Mouse (Mus musculus) left cerebral cortex, adult 18-20 months (tissue): ENCODE results near the gene Morn4. TPM values are rescaled to one million over a fixed set of nuclear protein-coding genes. Genes with fewer than 3 reads are reported as not detected.
A peak's percentile ranks its signal among the peaks of the same experiment; 100 is the strongest.
"Not testable (repeated sequence)": the region's sequence is repeated elsewhere in the genome, so short reads cannot be mapped to it uniquely, and the experiment has no call there.

Experiments used
- DNase-seq, 2 experiments: peaks; one replicate each; pipeline ENCODE4 v3.0.0; 2021 to 2022; ENCODE audit warnings: low spot score in 2 of 2, mixed read lengths in 1 of 2
- total RNA-seq, 2 experiments: library from RNA; stranded (reverse); gene quantifications; 2 replicates each; pipeline ENCODE4 v1.2.3; 2021

The Morn4 gene
- total RNA-seq, 2 experiments from 2014 or later = 66.2 to 67.8 TPM

- peak; percentile 28 to 47 for DNase-seq
These were observed 3.1 kb upstream of the Morn4 start for GRCm38 (mm10) chr19:42089103-42089747.

DNA sequence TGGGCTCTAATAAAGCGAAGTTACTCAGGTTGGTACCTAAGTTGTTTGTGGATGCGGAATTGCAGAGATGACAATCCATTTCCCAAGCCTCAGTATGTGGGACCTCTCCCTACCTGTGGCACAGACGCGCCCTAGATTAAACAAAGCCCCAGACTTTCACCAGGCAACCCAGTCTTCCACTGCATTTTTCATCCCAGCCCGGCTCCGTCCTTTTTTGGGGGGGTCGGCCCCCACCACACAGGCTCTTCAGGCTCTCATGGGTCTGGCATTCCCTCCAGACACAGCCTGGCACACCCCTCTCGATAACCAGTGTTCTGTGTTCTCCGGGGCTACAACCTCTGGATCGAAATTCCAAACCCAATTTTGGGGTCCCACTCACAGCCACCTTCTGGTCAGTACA, 467 bp downstream of the Morn4 start:
- DNase-seq = no peak

DNA sequence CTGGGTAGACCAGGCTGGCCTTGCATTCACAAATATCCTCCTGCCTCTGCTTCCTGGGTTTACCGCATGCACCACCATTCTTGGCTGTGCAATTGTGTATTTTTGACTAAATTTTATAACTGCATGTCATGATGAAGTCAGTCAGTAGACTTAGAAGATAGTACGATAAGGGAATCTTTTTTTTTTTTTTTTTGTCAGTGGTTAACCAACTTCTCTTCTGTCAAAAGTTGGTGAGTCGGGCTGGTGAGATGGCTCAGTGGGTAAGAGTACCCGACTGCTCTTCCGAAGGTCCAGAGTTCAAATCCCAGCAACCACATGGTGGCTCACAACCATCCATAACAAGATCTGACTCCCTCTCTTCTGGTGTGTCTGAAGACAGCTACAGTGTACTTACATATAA, 4.5 kb downstream of the Morn4 start:
- not testable (repeated sequence) for DNase-seq

DNA sequence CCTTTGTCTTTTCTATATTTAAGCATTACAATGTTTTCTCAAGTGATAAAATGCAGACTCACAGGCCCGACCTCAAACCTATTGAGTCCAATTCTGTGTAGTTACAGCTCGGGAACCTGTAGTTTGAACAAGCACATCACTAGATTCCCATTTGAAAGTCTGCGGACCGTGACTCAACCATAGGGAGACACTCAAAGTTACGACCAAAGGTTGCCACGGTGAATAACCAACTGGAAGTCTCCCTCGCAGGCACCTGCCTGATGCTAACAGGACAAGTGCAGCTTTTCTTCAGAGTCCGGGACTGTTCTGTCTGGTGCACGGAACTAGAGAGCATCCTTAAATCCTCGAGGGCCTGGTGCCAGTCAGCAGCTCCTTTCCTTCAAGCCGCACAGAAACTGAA, 5.7 kb downstream of the Morn4 start:
- DNase-seq = no peak

DNA sequence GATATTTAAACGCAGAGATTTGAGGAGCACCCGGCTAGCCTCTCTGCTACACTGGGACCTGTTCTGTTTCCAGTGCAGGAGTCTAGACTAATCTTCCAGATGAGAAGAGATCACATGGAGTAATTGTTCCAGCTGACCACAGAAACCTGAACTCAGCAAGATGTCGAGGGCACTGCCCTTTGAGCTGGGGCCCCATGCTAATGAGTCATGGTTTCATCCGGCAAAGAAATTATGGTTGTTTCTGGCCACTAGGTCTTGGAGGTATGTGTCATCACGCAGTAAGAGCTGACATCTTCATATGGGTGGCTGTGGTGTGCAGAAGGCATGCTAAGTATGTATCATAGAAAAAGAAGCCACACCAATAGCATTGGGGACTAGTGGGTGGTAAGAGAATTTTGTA, 6.2 kb downstream of the Morn4 start:
- no peak for DNase-seq

DNA sequence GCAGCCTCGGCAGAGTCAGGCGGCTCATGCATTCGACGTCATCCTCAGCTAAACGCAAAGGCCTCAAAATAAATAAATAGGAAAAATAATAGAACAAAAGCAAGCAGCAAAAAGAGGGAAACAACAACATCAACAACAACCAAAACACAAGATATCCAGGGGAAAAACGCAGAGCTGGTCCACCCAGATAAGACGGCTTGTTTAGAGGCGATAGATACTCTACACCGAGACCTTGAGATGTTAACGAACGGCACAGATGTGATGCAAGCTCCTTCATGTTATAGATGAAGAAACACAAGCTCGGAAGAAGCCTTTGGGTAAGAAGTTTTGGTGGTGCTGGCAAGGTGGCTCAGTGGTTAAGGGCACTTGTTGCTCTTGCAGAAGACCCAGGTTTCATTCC, 7.2 kb downstream of the Morn4 start:
- DNase-seq = no peak

DNA sequence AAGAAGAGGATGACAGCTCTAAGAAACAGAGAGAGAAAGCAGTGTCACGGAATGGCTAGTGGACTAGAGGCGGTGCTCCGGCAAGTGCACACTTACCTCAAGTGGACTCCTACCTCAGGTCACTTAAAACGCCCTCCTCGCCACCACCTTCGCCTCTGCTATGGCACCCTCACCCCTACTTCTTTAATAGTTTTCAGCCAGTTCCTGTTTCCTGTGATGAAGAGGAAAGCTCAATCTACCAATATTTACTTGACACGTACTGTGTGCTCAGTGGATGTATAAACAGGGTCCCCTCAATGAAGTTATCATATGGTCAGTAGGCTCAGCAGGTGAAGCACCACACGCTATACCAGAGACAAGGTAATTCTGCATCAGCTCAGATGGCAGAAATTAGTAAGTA, 7.6 kb downstream of the Morn4 start:
- DNase-seq = no peak

- no peak for DNase-seq
These were observed 10.2 kb downstream of the Morn4 start for GRCm38 (mm10) chr19:42075992-42076391.

DNA sequence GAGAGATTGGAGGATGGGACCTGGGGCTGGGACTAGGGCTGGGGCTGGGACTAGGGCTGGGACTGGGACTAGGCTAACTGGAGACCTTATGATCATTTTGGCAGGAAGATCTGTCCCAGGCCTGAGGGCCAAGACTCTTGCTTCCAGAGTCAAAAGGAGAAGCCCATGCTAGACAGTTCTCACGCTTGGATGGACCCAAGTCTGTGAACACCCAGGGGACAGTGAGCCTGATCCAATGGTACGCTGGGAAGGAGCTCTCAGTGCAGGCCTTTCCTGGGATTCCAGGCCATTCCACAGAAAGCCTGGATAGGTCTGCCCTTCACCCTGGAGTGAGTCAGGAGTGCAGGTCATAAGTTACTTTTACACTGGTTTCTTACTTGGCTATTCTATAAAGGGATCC, 11.1 kb downstream of the Morn4 start:
- no peak for DNase-seq

- DNase-seq = no peak
These were observed 13.4 kb downstream of the Morn4 start for GRCm38 (mm10) chr19:42072802-42073201.

DNA sequence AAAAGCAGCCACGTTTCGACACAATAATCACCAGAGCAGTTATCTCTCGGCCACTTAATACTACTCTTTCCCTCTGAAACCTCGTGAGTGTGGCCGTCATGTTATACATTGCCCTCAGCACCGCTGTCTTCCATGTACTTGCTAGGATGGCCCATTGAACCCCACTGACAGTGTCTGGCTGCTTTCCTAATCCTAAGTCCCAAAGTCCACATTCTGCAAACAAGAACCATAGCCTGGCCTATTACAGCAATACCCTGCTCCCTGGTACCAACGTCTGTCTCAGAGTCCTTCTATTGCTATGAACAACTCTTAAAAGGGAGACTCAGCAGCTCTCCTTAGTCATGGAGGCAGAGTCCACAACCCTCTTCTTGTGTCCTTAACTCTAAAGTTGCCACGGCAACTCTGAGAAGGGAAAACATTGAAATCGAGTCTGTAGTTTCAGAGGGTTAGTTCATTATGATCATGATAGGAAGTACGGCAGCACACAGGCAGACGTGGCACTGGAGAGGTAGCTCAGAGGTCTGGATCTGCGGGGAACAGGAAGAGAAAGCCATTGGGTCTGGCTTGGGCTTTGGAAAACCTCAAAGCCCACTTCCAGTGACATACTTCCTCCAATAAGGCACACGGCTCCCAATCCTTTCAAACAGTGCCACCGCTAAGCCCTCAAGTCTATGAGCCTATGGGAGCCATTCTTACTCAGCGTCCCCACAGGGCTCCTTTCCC, 14.1 kb downstream of the Morn4 start:
- DNase-seq = no peak

- DNase-seq = no peak
These were observed 14.9 kb downstream of the Morn4 start for GRCm38 (mm10) chr19:42071221-42071620.

GRCm38 (mm10) chr19:42069241-42069525, 17.0 kb downstream of the Morn4 start:
- peak in 1 of 2 experiments; percentile 8 for DNase-seq

DNA sequence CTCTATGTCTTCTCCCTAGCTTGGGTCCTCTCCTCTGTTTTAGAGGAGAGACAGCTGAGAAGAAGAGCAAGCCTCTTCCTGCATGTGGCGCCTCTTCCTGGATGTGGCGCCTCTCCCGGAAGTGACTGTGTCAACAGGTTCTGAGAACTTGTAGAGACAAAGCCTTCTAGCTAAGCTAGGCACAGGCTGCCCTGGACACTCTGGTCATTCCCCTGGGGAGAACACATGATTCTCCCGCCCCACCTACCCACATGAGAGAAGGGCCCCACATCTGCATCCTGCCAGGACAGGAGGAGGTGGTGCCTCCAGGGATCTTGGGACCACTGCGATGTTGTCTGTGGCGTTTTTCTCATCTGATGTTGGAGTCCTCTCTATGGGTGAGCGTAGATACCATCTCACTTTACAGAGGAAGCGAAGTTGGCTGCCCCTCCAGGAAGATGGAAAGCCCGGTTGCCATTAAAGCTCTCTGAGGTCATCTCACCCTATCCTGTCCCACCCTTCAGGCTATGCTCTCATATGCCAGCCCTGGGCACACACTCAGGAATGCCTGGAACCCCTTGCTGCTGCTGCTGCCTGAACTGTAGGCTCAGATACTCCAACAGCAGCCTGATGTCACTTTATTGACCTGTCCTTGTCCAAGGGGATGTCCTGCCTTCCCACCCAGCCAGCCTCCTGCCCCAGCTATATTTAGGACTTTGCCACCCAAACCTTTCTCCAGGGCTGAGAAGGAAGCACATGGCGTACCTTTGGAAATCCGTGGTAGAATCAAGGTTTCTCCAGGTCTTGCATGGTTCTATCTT, 17.5 kb downstream of the Morn4 start:
- DNase-seq = no peak

- no peak for DNase-seq
These were observed 24.7 kb downstream of the Morn4 start for GRCm38 (mm10) chr19:42061443-42061842.

DNA sequence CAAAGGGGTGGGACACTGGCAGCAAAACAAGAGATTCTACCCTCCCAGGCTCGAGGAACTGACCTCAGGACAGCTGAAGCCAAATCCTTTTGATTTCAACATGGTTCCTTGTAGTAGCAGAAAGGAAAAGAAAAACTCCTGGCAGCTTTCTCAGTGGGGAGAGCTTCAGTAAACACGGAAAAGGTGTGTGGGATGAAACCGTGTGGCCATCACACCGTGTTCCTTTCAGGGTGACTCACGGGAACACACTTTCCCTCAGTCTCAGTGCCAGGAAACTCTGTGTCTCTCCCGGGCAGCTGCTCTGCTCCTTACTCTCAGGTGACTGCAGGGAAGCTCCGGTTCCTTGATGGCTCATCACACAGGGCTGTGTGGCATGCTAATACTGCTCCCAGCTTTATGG, 27.7 kb downstream of the Morn4 start:
- DNase-seq = peak in 1 of 2 experiments; percentile 22

DNA sequence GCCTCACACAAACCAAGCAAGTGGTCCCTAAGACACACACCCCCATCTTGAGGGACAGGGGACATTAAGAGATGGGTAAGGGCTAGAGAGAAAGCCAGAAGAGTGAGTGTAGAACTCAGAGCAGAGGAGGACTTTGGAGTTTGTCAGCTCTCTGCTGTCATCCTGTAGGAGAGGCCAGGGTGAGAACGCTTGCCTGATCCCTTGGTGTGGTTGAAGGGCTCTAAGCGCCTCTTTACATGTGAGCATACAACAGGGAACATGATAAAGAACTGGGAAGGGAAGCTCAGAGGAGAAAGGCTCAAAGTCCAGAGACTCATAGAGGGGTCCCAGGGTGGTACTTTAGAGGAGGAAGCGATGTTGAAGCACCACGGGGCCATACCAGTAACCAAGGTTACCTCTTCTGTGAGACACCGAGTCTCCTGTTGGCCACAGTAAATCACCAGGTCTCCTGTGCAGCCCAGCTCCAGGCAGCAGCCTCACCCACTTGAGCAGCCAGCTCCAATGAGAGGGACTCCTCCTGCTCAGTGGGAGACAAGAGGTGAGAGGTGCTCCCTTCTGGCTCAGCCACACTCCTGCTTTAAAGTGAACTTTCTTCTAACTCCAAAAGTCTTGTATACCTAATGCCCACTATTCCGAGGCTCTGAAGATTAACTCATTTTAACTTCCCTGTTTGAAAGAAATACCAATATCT, 29.3 kb downstream of the Morn4 start:
- DNase-seq = no peak

- no peak for DNase-seq
These were observed 30.3 kb downstream of the Morn4 start for GRCm38 (mm10) chr19:42055881-42056280.

GRCm38 (mm10) chr19:42054255-42054654, 31.9 kb downstream of the Morn4 start:
- DNase-seq = no peak

GRCm38 (mm10) chr19:42051948-42052347, 34.2 kb downstream of the Morn4 start, which contains the start of gene 4933411K16Rik:
TSS of gene 4933411K16Rik (plus strand) at chr19:42052248.
- no peak for DNase-seq

DNA sequence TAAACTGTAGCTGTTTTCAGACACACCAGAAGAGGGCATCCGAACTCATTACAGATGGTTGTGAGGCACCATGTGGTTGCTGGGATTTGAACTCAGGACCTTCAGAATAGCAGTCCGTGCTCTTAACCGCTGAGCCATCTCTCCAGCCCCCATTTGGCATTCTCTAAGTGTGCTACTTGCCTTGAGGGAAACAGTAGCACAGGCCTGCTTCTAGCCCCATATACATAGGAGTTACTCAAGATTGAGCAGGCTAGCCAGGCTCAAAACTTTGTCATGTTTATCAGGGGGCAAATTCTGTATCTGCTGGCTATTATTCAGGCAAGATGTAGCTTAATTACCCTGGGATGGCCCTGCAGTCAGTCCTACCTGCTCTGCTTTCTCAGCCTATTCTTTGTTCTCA, 34.8 kb downstream of the Morn4 start:
- DNase-seq = no peak

GRCm38 (mm10) chr19:42050251-42050650, 35.9 kb downstream of the Morn4 start:
- DNase-seq = no peak
